Mouse (Mus musculus): ENCODE results near the gene Dhx9. TPM values are rescaled to one million over a fixed set of nuclear protein-coding genes. Genes with fewer than 3 reads are reported as not detected.
"Not testable (repeated sequence)": the region's sequence is repeated elsewhere in the genome, so short reads cannot be mapped to it uniquely, and the experiment has no call there.

The Dhx9 gene
- polyA plus RNA-seq, 1 experiment, result 32.5 TPM

- Histone ChIP-seq H3K27ac (ENCODE audit: control insufficient read depth, insufficient read depth, low read depth, low read length) (no peak overlapping the region), H3K4me3 (ENCODE audit: control insufficient read depth, low read depth, low read length) (no peak overlapping the region), H3K27me3 (ENCODE audit: control insufficient read depth, insufficient read depth, low read length) (no peaks in the 10 kb centered on the region), H3K36me3 (ENCODE audit: control insufficient read depth, insufficient read depth, low read length) (no peaks in the 10 kb centered on the region), H3K4me1 (ENCODE audit: control insufficient read depth, insufficient read depth, low read length) (no peaks in the 10 kb centered on the region)
- no peak for TF ChIP-seq CTCF (IDR thresholded peaks at IDR 0.05; ENCODE audit: control insufficient read depth, insufficient read depth, insufficient replicate concordance, low read depth, low read length)
- TF ChIP-seq POLR2A (IDR thresholded peaks at IDR 0.05; ENCODE audit: control insufficient read depth, low read depth, low read length), result no peak
These were observed 23.0 kb upstream of the Dhx9 start for GRCm38 (mm10) chr1:153510330-153511009.

- not testable (repeated sequence) for H3K27ac ChIP-seq (ENCODE audit: control insufficient read depth, insufficient read depth, low read depth, low read length); H3K4me1 ChIP-seq (ENCODE audit: control insufficient read depth, insufficient read depth, low read length); H3K27me3 ChIP-seq (ENCODE audit: control insufficient read depth, insufficient read depth, low read length); H3K36me3 ChIP-seq (ENCODE audit: control insufficient read depth, insufficient read depth, low read length); H3K4me3 ChIP-seq (ENCODE audit: control insufficient read depth, low read depth, low read length)
These were observed 22.1 kb upstream of the Dhx9 start for GRCm38 (mm10) chr1:153509569-153509968.

GRCm38 (mm10) chr1:153509012-153509411, 21.6 kb upstream of the Dhx9 start:
- TF ChIP-seq POLR2A (IDR thresholded peaks at IDR 0.05; ENCODE audit: control insufficient read depth, low read depth, low read length) (no peak), CTCF (IDR thresholded peaks at IDR 0.05; ENCODE audit: control insufficient read depth, insufficient read depth, insufficient replicate concordance, low read depth, low read length) (no peak)
- no peak overlapping the region for H3K4me3 ChIP-seq (ENCODE audit: control insufficient read depth, low read depth, low read length)
- no peaks in the 10 kb centered on the region for H3K27me3 ChIP-seq (ENCODE audit: control insufficient read depth, insufficient read depth, low read length)
- no peak overlapping the region for H3K27ac ChIP-seq (ENCODE audit: control insufficient read depth, insufficient read depth, low read depth, low read length)
- no peaks in the 10 kb centered on the region for H3K36me3 ChIP-seq (ENCODE audit: control insufficient read depth, insufficient read depth, low read length)
- no peaks in the 10 kb centered on the region for H3K4me1 ChIP-seq (ENCODE audit: control insufficient read depth, insufficient read depth, low read length)

GRCm38 (mm10) chr1:153506266-153506665, 18.8 kb upstream of the Dhx9 start:
- no peaks in the 10 kb centered on the region for H3K36me3 ChIP-seq (ENCODE audit: control insufficient read depth, insufficient read depth, low read length)
- no peaks in the 10 kb centered on the region for H3K27me3 ChIP-seq (ENCODE audit: control insufficient read depth, insufficient read depth, low read length)
- H3K4me3 ChIP-seq (ENCODE audit: control insufficient read depth, low read depth, low read length), result no peak overlapping the region
- no peak overlapping the region for H3K27ac ChIP-seq (ENCODE audit: control insufficient read depth, insufficient read depth, low read depth, low read length)
- H3K4me1 ChIP-seq (ENCODE audit: control insufficient read depth, insufficient read depth, low read length), result no peaks in the 10 kb centered on the region
- TF ChIP-seq POLR2A (IDR thresholded peaks at IDR 0.05; ENCODE audit: control insufficient read depth, low read depth, low read length), result no peak
- no peak for TF ChIP-seq CTCF (IDR thresholded peaks at IDR 0.05; ENCODE audit: control insufficient read depth, insufficient read depth, insufficient replicate concordance, low read depth, low read length)

GRCm38 (mm10) chr1:153501644-153502321, 14.3 kb upstream of the Dhx9 start:
- no peak overlapping the region for H3K4me3 ChIP-seq (ENCODE audit: control insufficient read depth, low read depth, low read length)
- no peaks in the 10 kb centered on the region for H3K4me1 ChIP-seq (ENCODE audit: control insufficient read depth, insufficient read depth, low read length)
- no peaks in the 10 kb centered on the region for H3K36me3 ChIP-seq (ENCODE audit: control insufficient read depth, insufficient read depth, low read length)
- H3K27me3 ChIP-seq (ENCODE audit: control insufficient read depth, insufficient read depth, low read length), result no peaks in the 10 kb centered on the region
- peak overlapping the region; percentile 5; the same call in 1 of the 2 replicates for H3K27ac ChIP-seq (ENCODE audit: control insufficient read depth, insufficient read depth, low read depth, low read length)
- no peak for TF ChIP-seq CTCF (IDR thresholded peaks at IDR 0.05; ENCODE audit: control insufficient read depth, insufficient read depth, insufficient replicate concordance, low read depth, low read length)
- TF ChIP-seq POLR2A (IDR thresholded peaks at IDR 0.05; ENCODE audit: control insufficient read depth, low read depth, low read length), result no peak

GRCm38 (mm10) chr1:153500030-153500429, 12.6 kb upstream of the Dhx9 start:
- no peaks in the 10 kb centered on the region for H3K27me3 ChIP-seq (ENCODE audit: control insufficient read depth, insufficient read depth, low read length)
- H3K4me1 ChIP-seq (ENCODE audit: control insufficient read depth, insufficient read depth, low read length), result no peaks in the 10 kb centered on the region
- H3K36me3 ChIP-seq (ENCODE audit: control insufficient read depth, insufficient read depth, low read length), result no peaks in the 10 kb centered on the region
- no peak for TF ChIP-seq POLR2A (IDR thresholded peaks at IDR 0.05; ENCODE audit: control insufficient read depth, low read depth, low read length)
- no peak for TF ChIP-seq CTCF (IDR thresholded peaks at IDR 0.05; ENCODE audit: control insufficient read depth, insufficient read depth, insufficient replicate concordance, low read depth, low read length)
- H3K4me3 ChIP-seq (ENCODE audit: control insufficient read depth, low read depth, low read length), result no peak overlapping the region
- H3K27ac ChIP-seq (ENCODE audit: control insufficient read depth, insufficient read depth, low read depth, low read length), result no peak overlapping the region

- Histone ChIP-seq H3K36me3 (ENCODE audit: control insufficient read depth, insufficient read depth, low read length) (no peaks in the 10 kb centered on the region), H3K4me1 (ENCODE audit: control insufficient read depth, insufficient read depth, low read length) (no peaks in the 10 kb centered on the region), H3K4me3 (ENCODE audit: control insufficient read depth, low read depth, low read length) (no peak overlapping the region), H3K27me3 (ENCODE audit: control insufficient read depth, insufficient read depth, low read length) (no peaks in the 10 kb centered on the region), H3K27ac (ENCODE audit: control insufficient read depth, insufficient read depth, low read depth, low read length) (no peak overlapping the region)
- no peak for TF ChIP-seq CTCF (IDR thresholded peaks at IDR 0.05; ENCODE audit: control insufficient read depth, insufficient read depth, insufficient replicate concordance, low read depth, low read length)
- no peak for TF ChIP-seq POLR2A (IDR thresholded peaks at IDR 0.05; ENCODE audit: control insufficient read depth, low read depth, low read length)
These were observed 8.6 kb upstream of the Dhx9 start for GRCm38 (mm10) chr1:153496030-153496429.

Data from testis, adult 2 months (tissue).